Mouse (Mus musculus) forebrain, embryonic 14.5 days (tissue): ENCODE measurements around the gene Cd82. TPM values are rescaled to one million over a fixed set of nuclear protein-coding genes. Genes with fewer than 3 reads are reported as not detected.

ENCODE experiments used
- ATAC-seq: fragments of 200-750 bp; cut with Nextera tagmentation; 2 replicates; pipeline ENCODE4 v1.8.0; 2017; ENCODE audit warnings: mild to moderate bottlenecking, moderate library complexity
- DNase-seq: peaks from one replicate; pipeline ENCODE4 v3.0.0-alpha.2; 2015; ENCODE audit warnings: low spot score
- H3K27ac ChIP-seq: fragments of 300-500 bp; sonication (generic); 2 replicates; pipeline ENCODE4 v1.5.1; 2014; ENCODE audit warnings: low read depth, mild to moderate bottlenecking, control low read depth, low read length, moderate library complexity
- H3K27me3 ChIP-seq: fragments of 300-500 bp; sonication (generic); replicated peaks from 2 replicates; pipeline ENCODE4 v1.6.1; 2014; ENCODE audit warnings: low read length, control low read depth, mixed read lengths; ENCODE audit not compliant: control insufficient read depth, insufficient read depth
- H3K36me3 ChIP-seq: fragments of 300-500 bp; sonication (generic); 2 replicates; pipeline ENCODE4 v1.6.1; 2014; ENCODE audit warnings: low read length, control low read depth; ENCODE audit not compliant: control insufficient read depth, insufficient read depth
- H3K4me1 ChIP-seq: fragments of 300-500 bp; sonication (generic); 2 replicates; pipeline ENCODE4 v1.6.1; 2014; ENCODE audit warnings: antibody characterized with exemption, low read length, control low read depth; ENCODE audit not compliant: control insufficient read depth, insufficient read depth
- H3K4me2 ChIP-seq: fragments of 300-500 bp; sonication (generic); 2 replicates; pipeline ENCODE4 v1.6.1; 2014; ENCODE audit warnings: mild to moderate bottlenecking, control low read depth, low read length
- H3K4me3 ChIP-seq: fragments of 300-500 bp; sonication (generic); 2 replicates; pipeline ENCODE4 v1.5.1; 2014; ENCODE audit warnings: low read depth, low read length, control low read depth
- H3K9ac ChIP-seq: fragments of 300-500 bp; sonication (generic); 2 replicates; pipeline ENCODE4 v1.6.1; 2014; ENCODE audit warnings: mild to moderate bottlenecking, low read length, control low read depth, moderate library complexity
- H3K9me3 ChIP-seq: fragments of 300-500 bp; sonication (generic); replicated peaks from 2 replicates; pipeline ENCODE4 v1.6.1; 2016; ENCODE audit warnings: low read length, control low read depth, mixed read lengths; ENCODE audit not compliant: control insufficient read depth
- WGBS: fragments of 180-500 bp; shearing (Covaris S2); extraction: QIAGEN DNeasy Blood & Tissue Kit; methylation state at CpG from one replicate; pipeline ENCODE4 v1.1.7; 2014; 5-methylcytosine and 5-hydroxymethylcytosine counted together
- polyA plus RNA-seq: library from polyadenylated mRNA; unstranded; fragments of >200 nt; fragmentation: Nextera tagmentation; extraction: Ambion mirVana; gene quantifications from 2 replicates; pipeline ENCODE4 v1.2.1, GENCODE M21; 2014

Cd82 gene
- polyA plus RNA-seq, 1 experiment from 2014 or later: 16.8 TPM

DNA sequence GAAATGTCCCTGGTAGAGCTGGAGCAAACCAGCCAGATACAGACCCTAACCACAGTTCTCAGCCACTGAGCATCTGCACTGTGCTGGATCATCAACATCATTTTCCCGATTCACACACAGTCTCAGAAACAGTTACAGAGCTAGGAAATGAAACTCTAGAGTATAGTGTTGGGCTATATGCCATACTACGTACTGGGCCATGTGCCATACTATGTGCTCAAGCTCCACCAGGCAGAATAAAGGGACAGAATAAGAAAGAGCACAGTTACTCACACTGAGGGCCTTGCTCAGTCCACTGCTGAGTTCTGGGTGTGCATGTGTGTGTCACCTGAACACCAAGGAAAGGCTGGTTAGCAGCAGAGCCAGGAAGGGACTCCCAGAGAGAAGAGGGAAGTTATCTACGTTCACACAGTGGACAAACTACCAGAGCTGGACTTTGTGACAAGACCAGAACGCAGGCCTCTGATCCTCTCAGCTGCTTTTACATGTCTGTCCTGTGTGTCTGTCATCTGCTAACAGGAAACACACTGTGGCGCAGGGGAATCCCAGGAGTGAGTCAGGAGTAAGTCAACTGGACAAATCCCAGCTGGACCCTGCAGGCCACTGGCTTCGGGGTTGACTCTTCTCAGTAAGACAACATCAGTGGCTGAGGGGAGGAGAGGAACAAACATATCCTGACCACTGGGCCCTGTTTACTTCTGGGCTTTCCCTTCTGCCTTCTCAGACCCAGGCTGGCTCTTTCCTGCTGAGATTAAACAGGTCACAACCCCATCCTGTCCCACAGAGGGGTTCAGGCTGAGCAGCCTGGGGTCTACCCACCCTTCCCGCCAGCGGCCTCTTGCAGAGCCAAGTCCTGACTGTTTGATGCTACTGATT lies 4.4 kb downstream of the Cd82 start:
- H3K27me3 ChIP-seq: no peaks in the 10 kb centered on the region
- no peak overlapping the region for H3K27ac ChIP-seq
- H3K4me2 ChIP-seq: no peak overlapping the region
- no peaks in the 10 kb centered on the region for H3K9me3 ChIP-seq
- no peaks in the 10 kb centered on the region for H3K36me3 ChIP-seq
- ATAC-seq: no peak
- no peak overlapping the region for H3K4me3 ChIP-seq
- H3K4me1 ChIP-seq: 0 out of 2 replicates have a peak, but pooled peaks cover 8% of the 10 kb centered on the region
- WGBS: 84% methylated on average over 8 of the region's 8 CpGs
- no peak overlapping the region for H3K9ac ChIP-seq
- DNase-seq: no peak

DNA sequence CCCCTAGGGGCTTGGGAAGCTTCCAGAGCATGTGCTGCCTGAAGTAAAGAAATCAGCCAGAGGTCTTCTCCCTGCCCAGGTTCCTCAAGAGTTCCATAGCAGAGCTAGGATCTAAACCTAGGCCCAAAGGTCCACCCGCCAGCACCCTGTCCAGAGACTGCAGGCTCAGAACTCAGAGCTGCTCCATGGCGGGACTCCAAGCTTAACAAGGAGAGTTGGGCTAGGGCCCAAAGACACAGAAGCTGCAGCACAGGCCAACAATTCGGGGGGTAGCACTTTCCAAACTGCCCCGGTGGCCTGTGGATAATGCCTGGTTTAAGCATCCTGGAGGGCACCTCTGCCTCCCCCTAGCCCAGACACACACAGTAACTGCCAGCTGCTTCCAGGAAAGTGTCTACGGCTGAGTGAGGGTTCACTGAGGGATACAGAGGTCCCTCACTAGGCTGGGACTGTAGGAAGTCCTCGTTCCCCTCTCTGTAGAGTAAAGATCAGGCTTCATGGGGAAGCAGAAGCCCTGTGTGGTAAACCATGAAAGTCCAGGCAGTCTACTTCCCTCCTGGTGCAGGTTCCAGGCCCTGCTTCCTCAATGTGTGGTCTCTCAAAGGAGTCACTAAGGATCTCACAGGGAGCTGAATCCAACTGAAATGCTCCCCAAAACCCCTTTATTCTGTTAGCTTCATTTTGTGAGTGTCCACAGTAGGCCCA lies 5.4 kb downstream of the Cd82 start:
- DNase-seq (peak; percentile 43), ATAC-seq (no peak)
- no peak overlapping the region for H3K4me2 ChIP-seq
- no peak overlapping the region for H3K4me3 ChIP-seq
- no peak overlapping the region for H3K9ac ChIP-seq
- no peaks in the 10 kb centered on the region for H3K36me3 ChIP-seq
- no peaks in the 10 kb centered on the region for H3K27me3 ChIP-seq
- WGBS: 63% methylated on average over 6 of the region's 6 CpGs
- H3K27ac ChIP-seq: no peak overlapping the region
- no peaks in the 10 kb centered on the region for H3K9me3 ChIP-seq
- H3K4me1 ChIP-seq: 0 out of 2 replicates have a peak, but pooled peaks cover 7% of the 10 kb centered on the region

DNA sequence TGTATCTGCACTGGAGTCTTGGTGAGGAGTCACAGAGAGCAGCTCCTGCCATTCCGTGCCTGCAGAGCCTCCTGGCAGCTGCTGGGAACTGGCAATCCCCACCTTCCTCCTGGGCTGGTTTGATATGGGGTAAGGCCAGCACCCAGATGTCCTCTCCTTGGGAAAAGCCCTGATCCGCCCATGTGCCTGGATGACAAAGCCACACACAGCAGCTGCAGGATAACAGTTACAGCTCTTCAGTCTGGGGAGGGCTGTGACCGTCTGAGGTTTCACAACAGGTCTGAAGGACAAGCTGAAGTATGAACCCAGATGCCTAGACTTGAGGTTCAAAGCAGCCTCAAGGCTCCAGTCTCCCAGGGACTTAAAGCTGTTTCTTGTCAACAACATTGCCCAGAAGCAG lies 6.8 kb downstream of the Cd82 start:
- no peaks in the 10 kb centered on the region for H3K9me3 ChIP-seq
- no peaks in the 10 kb centered on the region for H3K4me1 ChIP-seq
- no peak overlapping the region for H3K4me3 ChIP-seq
- no peaks in the 10 kb centered on the region for H3K27me3 ChIP-seq
- H3K36me3 ChIP-seq: no peaks in the 10 kb centered on the region
- WGBS: 71% methylated on average over 3 of the region's 3 CpGs
- no peak overlapping the region for H3K4me2 ChIP-seq
- no peak overlapping the region for H3K27ac ChIP-seq
- no peak overlapping the region for H3K9ac ChIP-seq
- ATAC-seq (no peak), DNase-seq (no peak)

GRCm38 (mm10) chr2:93454817-93455591 lies 7.9 kb downstream of the Cd82 start:
- no peak overlapping the region for H3K27ac ChIP-seq
- 87% methylated on average over 3 of the region's 3 CpGs for WGBS
- ATAC-seq (no peak), DNase-seq (no peak)
- H3K36me3 ChIP-seq: no peaks in the 10 kb centered on the region
- H3K9me3 ChIP-seq: no peaks in the 10 kb centered on the region
- no peak overlapping the region for H3K4me3 ChIP-seq
- H3K9ac ChIP-seq: no peak overlapping the region
- no peak overlapping the region for H3K4me2 ChIP-seq
- H3K4me1 ChIP-seq: no peaks in the 10 kb centered on the region
- H3K27me3 ChIP-seq: no peaks in the 10 kb centered on the region

DNA sequence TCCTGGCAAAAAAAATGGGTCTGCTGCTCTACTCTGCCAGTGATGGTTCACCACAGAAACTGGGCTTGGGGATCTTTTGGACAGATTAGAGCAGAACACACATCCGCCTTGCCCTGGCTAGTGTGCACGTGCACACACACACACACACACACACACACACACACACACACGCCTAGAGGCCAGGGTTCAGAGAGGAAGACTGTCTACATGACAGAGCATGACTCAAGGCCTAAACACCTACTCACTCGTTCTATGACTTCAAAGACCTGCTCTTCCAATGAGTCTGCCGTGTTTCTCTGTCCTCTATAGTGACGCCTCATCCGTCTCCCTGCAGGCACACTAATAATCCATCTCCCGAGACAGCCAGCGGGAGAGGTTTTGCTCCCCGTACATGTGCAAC lies 8.6 kb downstream of the Cd82 start:
- H3K9ac ChIP-seq: no peak overlapping the region
- 79% methylated on average over 10 of the region's 10 CpGs for WGBS

GRCm38 (mm10) chr2:93453046-93453445 lies 9.9 kb downstream of the Cd82 start:
- no peak overlapping the region for H3K9ac ChIP-seq
- no peak overlapping the region for H3K27ac ChIP-seq
- no peaks in the 10 kb centered on the region for H3K4me1 ChIP-seq
- 77% methylated on average over 4 of the region's 4 CpGs for WGBS
- H3K4me3 ChIP-seq: no peak overlapping the region
- H3K36me3 ChIP-seq: no peaks in the 10 kb centered on the region
- H3K9me3 ChIP-seq: no peaks in the 10 kb centered on the region
- DNase-seq: no peak
- H3K27me3 ChIP-seq: no peaks in the 10 kb centered on the region
- no peak for ATAC-seq
- H3K4me2 ChIP-seq: no peak overlapping the region

More for the DNA sequence above, 8.6 kb downstream of the Cd82 start:
- H3K27ac ChIP-seq: no peak overlapping the region
- no peaks in the 10 kb centered on the region for H3K27me3 ChIP-seq
- ATAC-seq (no peak), DNase-seq (no peak)
- no peaks in the 10 kb centered on the region for H3K9me3 ChIP-seq
- H3K36me3 ChIP-seq: no peaks in the 10 kb centered on the region
- H3K4me3 ChIP-seq: no peak overlapping the region
- no peak overlapping the region for H3K4me2 ChIP-seq
- no peaks in the 10 kb centered on the region for H3K4me1 ChIP-seq

DNA sequence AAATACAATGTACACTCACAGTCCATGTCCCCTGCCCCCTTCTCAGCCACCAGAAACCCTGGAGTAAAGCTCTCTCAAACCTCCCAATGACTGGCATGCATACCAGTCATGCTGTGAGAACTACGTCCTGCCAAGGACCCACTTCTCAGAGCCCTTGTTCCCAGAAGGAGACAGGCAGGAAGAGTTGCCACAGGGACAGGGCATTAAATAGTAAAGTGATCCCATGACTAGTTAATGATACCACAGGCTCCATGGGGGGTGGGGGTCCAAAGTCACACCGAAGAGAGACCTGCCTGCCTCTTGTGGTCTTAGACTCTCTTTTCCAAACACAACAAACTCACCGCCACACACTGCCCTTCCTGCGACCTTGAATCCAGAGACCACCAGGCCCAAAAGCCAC lies 10.4 kb downstream of the Cd82 start:
- Histone ChIP-seq H3K4me2 (no peak overlapping the region), H3K4me3 (no peak overlapping the region), H3K27ac (no peak overlapping the region), H3K4me1 (no peaks in the 10 kb centered on the region), H3K36me3 (no peaks in the 10 kb centered on the region), H3K9ac (no peak overlapping the region), H3K27me3 (no peaks in the 10 kb centered on the region), H3K9me3 (no peaks in the 10 kb centered on the region)
- WGBS: 87% methylated on average over 4 of the region's 4 CpGs
- ATAC-seq (no peak), DNase-seq (no peak)

DNA sequence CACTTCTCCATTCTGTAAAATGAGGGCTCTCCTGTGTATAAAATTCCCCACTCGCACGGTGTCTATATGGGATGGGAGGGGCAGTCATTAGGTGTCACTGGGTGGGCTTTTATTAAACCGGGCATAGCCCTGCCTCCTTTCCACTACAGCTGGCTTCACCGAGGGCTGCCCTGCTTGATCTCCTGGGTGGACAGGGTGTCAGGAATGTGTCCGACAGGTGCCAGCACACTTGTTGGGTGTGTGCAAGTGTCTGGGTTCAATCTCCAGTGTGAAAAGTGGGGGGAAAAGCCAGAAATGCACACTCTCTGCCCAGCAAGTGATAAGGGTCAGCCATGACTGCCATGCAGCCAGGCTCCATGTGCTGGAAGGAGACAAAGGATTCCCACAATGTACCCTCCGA lies 10.9 kb downstream of the Cd82 start:
- Histone ChIP-seq H3K4me3 (no peak overlapping the region), H3K36me3 (no peaks in the 10 kb centered on the region), H3K4me1 (no peaks in the 10 kb centered on the region), H3K9ac (no peak overlapping the region), H3K4me2 (no peak overlapping the region), H3K27ac (no peak overlapping the region), H3K27me3 (no peaks in the 10 kb centered on the region), H3K9me3 (no peaks in the 10 kb centered on the region)
- DNase-seq: no peak
- ATAC-seq: no peak
- WGBS: 64% methylated on average over 6 of the region's 6 CpGs
